Mouse (Mus musculus): ENCODE results near the gene Dbx1. TPM values are rescaled to one million over a fixed set of nuclear protein-coding genes. Genes with fewer than 3 reads are reported as not detected.
A peak's percentile ranks its signal among the peaks of the same experiment; 100 is the strongest.

Dbx1 gene
- total RNA-seq, 4 experiments from 2014 or later = not detected

GRCm38 (mm10) chr7:49633375-49633956 lies 3.2 kb downstream of the Dbx1 start:
- DNase-seq (ENCODE audit: low spot score in 2 of 2) = no peak

- no peak for DNase-seq (ENCODE audit: low spot score in 2 of 2)
Measured at GRCm38 (mm10) chr7:49632391-49632790, 4.3 kb downstream of the Dbx1 start.

GRCm38 (mm10) chr7:49631885-49632284 lies 4.8 kb downstream of the Dbx1 start:
- DNase-seq (ENCODE audit: low spot score in 2 of 2) = no peak

- DNase-seq (ENCODE audit: low spot score in 2 of 2) = no peak
Measured at GRCm38 (mm10) chr7:49620160-49620559, 16.5 kb downstream of the Dbx1 start.

GRCm38 (mm10) chr7:49617087-49617486 lies 19.6 kb downstream of the Dbx1 start:
- no peak for DNase-seq (ENCODE audit: low spot score in 2 of 2)

GRCm38 (mm10) chr7:49616258-49616735 lies 20.4 kb downstream of the Dbx1 start:
- DNase-seq (ENCODE audit: low spot score in 2 of 2) = no peak

- DNase-seq (ENCODE audit: low spot score in 2 of 2) = no peak
Measured at GRCm38 (mm10) chr7:49604965-49605795, 31.5 kb downstream of the Dbx1 start.

- DNase-seq (ENCODE audit: low spot score in 2 of 2) = no peak
Measured at GRCm38 (mm10) chr7:49604244-49604643, 32.4 kb downstream of the Dbx1 start.

- peak in 1 of 2 experiments; percentile 91 for DNase-seq (ENCODE audit: low spot score in 2 of 2)
Measured at GRCm38 (mm10) chr7:49601191-49601975, 35.3 kb downstream of the Dbx1 start.

- no peak for DNase-seq (ENCODE audit: low spot score in 2 of 2)
Measured at GRCm38 (mm10) chr7:49599950-49600349, 36.7 kb downstream of the Dbx1 start.

- no peak for DNase-seq (ENCODE audit: low spot score in 2 of 2)
Measured at GRCm38 (mm10) chr7:49598225-49598624, 38.4 kb downstream of the Dbx1 start.

GRCm38 (mm10) chr7:49597776-49598175 lies 38.9 kb downstream of the Dbx1 start:
- no peak for DNase-seq (ENCODE audit: low spot score in 2 of 2)

- no peak for DNase-seq (ENCODE audit: low spot score in 2 of 2)
Measured at GRCm38 (mm10) chr7:49589635-49590034, 47.0 kb downstream of the Dbx1 start.

GRCm38 (mm10) chr7:49586530-49587120 lies 50.0 kb downstream of the Dbx1 start:
- DNase-seq (ENCODE audit: low spot score in 2 of 2) = no peak

GRCm38 (mm10) chr7:49583176-49583575 lies 53.5 kb downstream of the Dbx1 start:
- no peak for DNase-seq (ENCODE audit: low spot score in 2 of 2)

- no peak for DNase-seq (ENCODE audit: low spot score in 2 of 2)
Measured at GRCm38 (mm10) chr7:49582551-49582950, 54.1 kb downstream of the Dbx1 start.

- no peak for DNase-seq (ENCODE audit: low spot score in 2 of 2)
Measured at GRCm38 (mm10) chr7:49581951-49582350, 54.7 kb downstream of the Dbx1 start.
